Mouse (Mus musculus): ENCODE data around the gene Lin9. TPM values are rescaled to one million over a fixed set of nuclear protein-coding genes. Genes with fewer than 3 reads are reported as not detected.

The Lin9 gene
- total RNA-seq, 2 experiments from 2014 or later = 4.3 to 4.4 TPM

GRCm38 (mm10) chr1:180639416-180640401, 1.2 kb upstream of the Lin9 start:
- Histone ChIP-seq H3K4me3 (peak overlapping the region; percentile 99), H3K27ac (no peak overlapping the region)
- intact Hi-C loops (cut with DNase I) = loop anchor here (5.0 kb wide), 1 partner anchor 72 kb away; the partner anchor contains the start of gene Parp1
- TF ChIP-seq CTCF (IDR thresholded peaks at IDR 0.05) = no peak
- no peak for DNase-seq (ENCODE audit: extremely low spot score in 1 of 2, low spot score in 2 of 2)

GRCm38 (mm10) chr1:180640605-180641125, 285 bp upstream of the Lin9 start:
- peak in 1 of 2 experiments; percentile 18 for DNase-seq (ENCODE audit: extremely low spot score in 1 of 2, low spot score in 2 of 2)
- Histone ChIP-seq H3K4me3 (peak overlapping the region; percentile 99), H3K27ac (peak overlapping the region; percentile 66)
- peak; percentile 10; the same call in 1 of the 2 replicates for TF ChIP-seq CTCF (IDR thresholded peaks at IDR 0.05)
- intact Hi-C loops (cut with DNase I) = loop anchor here (5.0 kb wide), 1 partner anchor 73 kb away; the partner anchor contains the start of gene Parp1

GRCm38 (mm10) chr1:180641518-180642227, 723 bp downstream of the Lin9 start:
- DNase-seq (ENCODE audit: extremely low spot score in 1 of 2, low spot score in 2 of 2) = no peak
- Histone ChIP-seq H3K4me3 (peak overlapping the region; percentile 99), H3K27ac (peak overlapping the region; percentile 56)
- intact Hi-C loops (cut with DNase I) = loop anchor here (5.0 kb wide), 1 partner anchor 74 kb away; the partner anchor contains the start of gene Parp1
- TF ChIP-seq CTCF (IDR thresholded peaks at IDR 0.05) = no peak

GRCm38 (mm10) chr1:180642228-180642564, 1.2 kb downstream of the Lin9 start:
- no peak for TF ChIP-seq CTCF (IDR thresholded peaks at IDR 0.05)

GRCm38 (mm10) chr1:180691284-180691683, 50.3 kb downstream of the Lin9 start:
- TF ChIP-seq CTCF (IDR thresholded peaks at IDR 0.05) = no peak
- H3K27ac ChIP-seq = no peak overlapping the region
- intact Hi-C loops (cut with DNase I) = no loop called here
- DNase-seq (ENCODE audit: extremely low spot score in 1 of 2, low spot score in 2 of 2) = no peak
- H3K4me3 ChIP-seq = no peak overlapping the region

More at GRCm38 (mm10) chr1:180642228-180642564, 1.2 kb downstream of the Lin9 start:
- intact Hi-C loops (cut with DNase I) = loop anchor here (5.0 kb wide), 1 partner anchor 75 kb away; the partner anchor contains the start of gene Parp1
- DNase-seq (ENCODE audit: extremely low spot score in 1 of 2, low spot score in 2 of 2) = no peak
- no peak overlapping the region for H3K27ac ChIP-seq
- H3K4me3 ChIP-seq = peak overlapping the region; percentile 99

- DNase-seq (ENCODE audit: extremely low spot score in 1 of 2, low spot score in 2 of 2) = peak in 1 of 2 experiments; percentile 9
- TF ChIP-seq CTCF (IDR thresholded peaks at IDR 0.05) = no peak
- intact Hi-C loops (cut with DNase I) = no loop called here
- Histone ChIP-seq H3K4me3 (no peak within 1 kb of the TSS; the same call in 1 of the 2 replicates), H3K27ac (no peak within 1 kb of the TSS)
These were observed 55.8 kb downstream of the Lin9 start, which contains the start of gene Mixl1 for GRCm38 (mm10) chr1:180696626-180697352. Gene Mixl1 (minus strand): TSS chr1:180697034.

GRCm38 (mm10) chr1:180698063-180698462, 57.1 kb downstream of the Lin9 start:
- H3K27ac ChIP-seq = no peak overlapping the region
- DNase-seq (ENCODE audit: extremely low spot score in 1 of 2, low spot score in 2 of 2) = no peak
- H3K4me3 ChIP-seq = no peak overlapping the region
- no peak for TF ChIP-seq CTCF (IDR thresholded peaks at IDR 0.05)
- intact Hi-C loops (cut with DNase I) = no loop called here

GRCm38 (mm10) chr1:180703400-180703799, 62.5 kb downstream of the Lin9 start:
- no peak for DNase-seq (ENCODE audit: extremely low spot score in 1 of 2, low spot score in 2 of 2)
- no peak overlapping the region for H3K27ac ChIP-seq
- no peak for TF ChIP-seq CTCF (IDR thresholded peaks at IDR 0.05)
- H3K4me3 ChIP-seq = no peak overlapping the region
- intact Hi-C loops (cut with DNase I) = no loop called here

GRCm38 (mm10) chr1:180707368-180707767, 66.4 kb downstream of the Lin9 start:
- no peak for DNase-seq (ENCODE audit: extremely low spot score in 1 of 2, low spot score in 2 of 2)
- intact Hi-C loops (cut with DNase I) = no loop called here
- Histone ChIP-seq H3K27ac (no peak overlapping the region), H3K4me3 (no peak overlapping the region)
- no peak for TF ChIP-seq CTCF (IDR thresholded peaks at IDR 0.05)

- intact Hi-C loops (cut with DNase I) = no loop called here
- H3K27ac ChIP-seq = no peak overlapping the region
- TF ChIP-seq CTCF (IDR thresholded peaks at IDR 0.05) = no peak
- H3K4me3 ChIP-seq = no peak overlapping the region
- DNase-seq (ENCODE audit: extremely low spot score in 1 of 2, low spot score in 2 of 2) = no peak
These were observed 66.9 kb downstream of the Lin9 start for GRCm38 (mm10) chr1:180707813-180708212.

Data from left cerebral cortex, adult 2 months (tissue).